In genomic region chr5:105110271-105110852, GRCm38 (mm10) we compare ENCODE assay signal across 10 mouse cellular contexts. TPM values are rescaled to one million over a fixed set of nuclear protein-coding genes. Genes with fewer than 3 reads are reported as not detected.
DNase-seq lines count a peak whose midpoint lies in the region; ATAC-seq and TF ChIP-seq lines count a peak whose summit lies in the region.
"Not testable (repeated sequence)": the region's sequence is repeated elsewhere in the genome, so short reads cannot be mapped to it uniquely, and the experiment has no call there.
"Had no signal": no experiment of that assay in that cellular context is flagged by ENCODE, and none has a peak within 500 bp of the region (broad histone marks: within the 10 kb centered on the region; RNA-seq: fewer than 3 reads in every experiment).

No protein-coding gene starts in this region.

- ATAC-seq in heart, embryonic 16.5 days (replicated peaks; ENCODE audit: extremely low read depth, insufficient read depth, low FRiP score): peak; percentile 85
- peak; percentile 48; the same call in 1 of the 2 replicates for ATAC-seq in liver, embryonic 14.5 days (ENCODE audit: insufficient read depth)

- TF ChIP-seq EP300 in liver, embryonic 14.5 days (IDR thresholded peaks at IDR 0.05; ENCODE audit: low read depth): not testable (repeated sequence)

- H3K4me1 ChIP-seq in heart, embryonic 16.5 days (ENCODE audit: control insufficient read depth, insufficient read depth, low read length); liver, embryonic 14.5 days (replicated peaks; ENCODE audit: control insufficient read depth in 2 of 2, insufficient read depth in 2 of 2, low read length in 1 of 2): not testable (repeated sequence)

- not testable (repeated sequence) for H3K9ac ChIP-seq in heart, embryonic 16.5 days (ENCODE audit: low read length); liver, embryonic 14.5 days (replicated peaks)

- H3K36me3 ChIP-seq in heart, embryonic 16.5 days (ENCODE audit: control insufficient read depth, insufficient read depth); liver, embryonic 14.5 days (replicated peaks; ENCODE audit: control insufficient read depth, insufficient read depth, low read depth): not testable (repeated sequence)

- peak overlapping the region; percentile 74 for H3K27ac ChIP-seq in heart, embryonic 16.5 days (ENCODE audit: low read length)
- H3K27ac ChIP-seq in liver, embryonic 14.5 days: not testable (repeated sequence)

- H3K4me3 ChIP-seq in heart, embryonic 16.5 days (ENCODE audit: low read length); liver, embryonic 14.5 days (ENCODE audit: insufficient read depth in 1 of 2, low read depth in 2 of 2, low read length in 2 of 2): not testable (repeated sequence)

- not testable (repeated sequence) for H3K9me3 ChIP-seq in heart, embryonic 16.5 days (replicated peaks; ENCODE audit: control insufficient read depth, low read length); liver, embryonic 14.5 days (ENCODE audit: control insufficient read depth, low read length)

- peak overlapping the region; percentile 50 for H3K4me2 ChIP-seq in heart, embryonic 16.5 days (ENCODE audit: low read depth, low read length)
- H3K4me2 ChIP-seq in liver, embryonic 14.5 days (ENCODE audit: low read depth): not testable (repeated sequence)

- peak; percentile 68 for DNase-seq in adrenal gland, adult 2 months
- DNase-seq in frontal cortex, postnatal 10 days (ENCODE audit: low spot score in 2 of 2): peak; percentile 8 to 11
- DNase-seq in kidney, adult 9 months: peak; percentile 70
- DNase-seq in liver, embryonic 14.5 days (ENCODE audit: low read depth in 3 of 3, low spot score in 3 of 3): not testable (repeated sequence)
- peak; percentile 35 to 57 for DNase-seq in monocyte, adult 2 months (ENCODE audit: low read depth in 1 of 2, low spot score in 2 of 2)
- DNase-seq in spleen, postnatal 14 days (ENCODE audit: low spot score in 2 of 2): peak; percentile 29 to 59
- DNase-seq in urinary bladder, postnatal 36 days (ENCODE audit: low spot score in 2 of 2): peak; percentile 18 to 48

- not testable (repeated sequence) for H3K27me3 ChIP-seq in heart, embryonic 16.5 days (ENCODE audit: control insufficient read depth, insufficient read depth, low read length); liver, embryonic 14.5 days (ENCODE audit: control insufficient read depth, insufficient read depth, low read length)

- not testable (repeated sequence) for TF ChIP-seq CTCF in liver, embryonic 14.5 days (IDR thresholded peaks at IDR 0.05; ENCODE audit: low read depth)

- WGBS in heart, embryonic 16.5 days: 12% methylated on average over 4 of the region's 4 CpGs
- WGBS in liver, embryonic 14.5 days (ENCODE audit: insufficient replicate concordance): under 1% methylated on average over 4 of the region's 4 CpGs

RNA-seq across cellular contexts. Expression of gene Gbp9, which starts 29.0 kb away (rescaled TPM):
- total RNA-seq in adrenal gland, adult 2 months (2021): 1 to 10 TPM; 8.5 to 8.7 TPM
- 1.5 and 1.9 TPM in 2 replicates for polyA plus RNA-seq in adrenal gland, adult 2 months (2012; rRNA removed)
- 4.8 and 5.9 TPM in 2 replicates for polyA plus RNA-seq in heart, embryonic 16.5 days (2015; fragmentation: Nextera tagmentation; extraction: Ambion mirVana)
- 0.51 and 0.85 TPM in 2 replicates for polyA plus RNA-seq in liver, embryonic 14.5 days (2012; rRNA removed)
- 1.3 and 1.4 TPM in 2 replicates for polyA plus RNA-seq in liver, embryonic 14.5 days (2014; fragmentation: Nextera tagmentation; extraction: Ambion mirVana)

RNA-seq across cellular contexts. Expression of gene Gbp8, which starts 29.0 kb away (rescaled TPM):
- under 1 TPM; 0.40 to 0.52 TPM for total RNA-seq in adrenal gland, adult 2 months (2021)
- 0.20 and 0.24 TPM in 2 replicates for polyA plus RNA-seq in adrenal gland, adult 2 months (2012; rRNA removed)
- polyA plus RNA-seq in heart, embryonic 16.5 days (2015; fragmentation: Nextera tagmentation; extraction: Ambion mirVana): 3.6 and 7.8 TPM in 2 replicates
- polyA plus RNA-seq in liver, embryonic 14.5 days (2012; rRNA removed): 1.4 and 2.0 TPM in 2 replicates
- 1.6 and 2.0 TPM in 2 replicates for polyA plus RNA-seq in liver, embryonic 14.5 days (2014; fragmentation: Nextera tagmentation; extraction: Ambion mirVana)
- polyA plus RNA-seq: embryonic facial prominence, embryonic 13.5 days; neural tube, embryonic 14.5 days had no signal

RNA-seq across cellular contexts. Expression of gene Gbp4, which starts 29.0 kb away (rescaled TPM):
- 1 to 10 TPM; 3.9 to 4.8 TPM for total RNA-seq in adrenal gland, adult 2 months (2021)
- polyA plus RNA-seq in adrenal gland, adult 2 months (2012; rRNA removed): 2.9 and 3.7 TPM in 2 replicates
- 5.0 and 9.5 TPM in 2 replicates for polyA plus RNA-seq in heart, embryonic 16.5 days (2015; fragmentation: Nextera tagmentation; extraction: Ambion mirVana)
- polyA plus RNA-seq in liver, embryonic 14.5 days (2012; rRNA removed): 0.81 and 0.88 TPM in 2 replicates
- 0.58 and 0.67 TPM in 2 replicates for polyA plus RNA-seq in liver, embryonic 14.5 days (2014; fragmentation: Nextera tagmentation; extraction: Ambion mirVana)
